In genomic region chr15:30785706-30786320, GRCm38 (mm10) we compare ENCODE assay signal across 23 mouse cellular contexts.
DNase-seq lines count a peak whose midpoint lies in the region; ATAC-seq and TF ChIP-seq lines count a peak whose summit lies in the region.
"Had no signal": no experiment of that assay in that cellular context is flagged by ENCODE, and none has a peak within 500 bp of the region (broad histone marks: within the 10 kb centered on the region; RNA-seq: fewer than 3 reads in every experiment).

No protein-coding gene starts in this region.

- DNase-seq in embryonic facial prominence, embryonic 14.5 days (ENCODE audit: low spot score) = peak; percentile 26
- no peak for DNase-seq in embryonic facial prominence, embryonic 10.5 days (ENCODE audit: low spot score)
- no peak for DNase-seq in forebrain, postnatal 0 days
- DNase-seq in forebrain, embryonic 14.5 days (ENCODE audit: low spot score) = no peak
- peak; percentile 62 for DNase-seq in Muller cell, postnatal 12 days (ENCODE audit: inconsistent ontology term)
- DNase-seq in left cerebral cortex, adult 9 months (ENCODE audit: low spot score in 2 of 2) = no peak
- DNase-seq: adrenal gland, adult 2 months; adrenal gland, postnatal 10 days; adrenal gland, postnatal 25 days; B cell, adult 2 months; cerebellum, adult 11 months; cerebellum, adult 18-20 months; cerebellum, adult 9-10 months; cerebellum, postnatal 10 days; cerebellum, postnatal 25 days had no signal

- H3K9me3 ChIP-seq in embryonic facial prominence, embryonic 14.5 days (ENCODE audit: control insufficient read depth, low read length) = no peaks in the 10 kb centered on the region
- no peaks in the 10 kb centered on the region for H3K9me3 ChIP-seq in embryonic facial prominence, embryonic 10.5 days
- H3K9me3 ChIP-seq in forebrain, postnatal 0 days (ENCODE audit: low read length) = no peaks in the 10 kb centered on the region
- no peaks in the 10 kb centered on the region for H3K9me3 ChIP-seq in forebrain, embryonic 14.5 days (replicated peaks; ENCODE audit: control insufficient read depth, low read length)
- H3K9me3 ChIP-seq in megakaryocyte, embryonic 14.5 days = peaks cover 8% of the 10 kb centered on the region; the same call in 1 of the 2 replicates
- H3K9me3 ChIP-seq: embryonic facial prominence, embryonic 13.5 days; forebrain, embryonic 12.5 days; forebrain, embryonic 15.5 days had no signal

- no peaks in the 10 kb centered on the region for H3K36me3 ChIP-seq in embryonic facial prominence, embryonic 14.5 days (ENCODE audit: control insufficient read depth, insufficient read depth, low read length)
- H3K36me3 ChIP-seq in embryonic facial prominence, embryonic 10.5 days (replicated peaks) = no peaks in the 10 kb centered on the region
- H3K36me3 ChIP-seq in forebrain, postnatal 0 days (ENCODE audit: insufficient read depth) = 0 out of 2 replicates have a peak, but pooled peaks cover 4% of the 10 kb centered on the region
- H3K36me3 ChIP-seq in forebrain, embryonic 14.5 days (ENCODE audit: control insufficient read depth, insufficient read depth, low read length) = no peaks in the 10 kb centered on the region
- H3K36me3 ChIP-seq in megakaryocyte, embryonic 14.5 days (replicated peaks; ENCODE audit: low read length) = no peaks in the 10 kb centered on the region
- H3K36me3 ChIP-seq: embryonic facial prominence, embryonic 13.5 days; forebrain, embryonic 12.5 days; forebrain, embryonic 15.5 days; G1E had no signal

- no peak for ATAC-seq in embryonic facial prominence, embryonic 14.5 days (ENCODE audit: low read depth)
- ATAC-seq in forebrain, postnatal 0 days = peak; percentile 38
- ATAC-seq in forebrain, embryonic 14.5 days = no peak
- no peak for ATAC-seq in megakaryocyte, adult 5-6 weeks (ENCODE audit: poor library complexity, severe bottlenecking)
- ATAC-seq: CD4-positive, CD25-positive, alpha-beta regulatory T cell, adult 4 months; forebrain, embryonic 15.5 days had no signal

- H3K4me2 ChIP-seq in embryonic facial prominence, embryonic 14.5 days (ENCODE audit: low read depth, low read length) = no peak overlapping the region
- no peak overlapping the region for H3K4me2 ChIP-seq in forebrain, postnatal 0 days (ENCODE audit: low read depth)
- H3K4me2 ChIP-seq in forebrain, embryonic 14.5 days (ENCODE audit: low read length) = no peak overlapping the region
- H3K4me2 ChIP-seq: embryonic facial prominence, embryonic 13.5 days; forebrain, embryonic 12.5 days; forebrain, embryonic 15.5 days had no signal

- TF ChIP-seq CTCF in forebrain, postnatal 0 days (IDR thresholded peaks at IDR 0.05; ENCODE audit: low read depth) = no peak

- no peaks in the 10 kb centered on the region for H3K4me1 ChIP-seq in embryonic facial prominence, embryonic 14.5 days (ENCODE audit: control insufficient read depth, insufficient read depth, low read length)
- H3K4me1 ChIP-seq in embryonic facial prominence, embryonic 10.5 days = no peaks in the 10 kb centered on the region
- 0 out of 2 replicates have a peak, but pooled peaks cover 2% of the 10 kb centered on the region for H3K4me1 ChIP-seq in forebrain, postnatal 0 days (ENCODE audit: insufficient read depth)
- H3K4me1 ChIP-seq in forebrain, embryonic 14.5 days (ENCODE audit: control insufficient read depth, insufficient read depth, low read length) = no peaks in the 10 kb centered on the region
- no peaks in the 10 kb centered on the region for H3K4me1 ChIP-seq in megakaryocyte, embryonic 14.5 days
- H3K4me1 ChIP-seq: embryonic facial prominence, embryonic 13.5 days; forebrain, embryonic 15.5 days had no signal

- H3K27me3 ChIP-seq in embryonic facial prominence, embryonic 14.5 days (replicated peaks; ENCODE audit: control insufficient read depth, insufficient read depth, low read length) = no peaks in the 10 kb centered on the region
- H3K27me3 ChIP-seq in embryonic facial prominence, embryonic 10.5 days (replicated peaks; ENCODE audit: low read depth, poor library complexity, severe bottlenecking) = no peaks in the 10 kb centered on the region
- H3K27me3 ChIP-seq in forebrain, postnatal 0 days (ENCODE audit: insufficient read depth, low read length) = no peaks in the 10 kb centered on the region
- no peaks in the 10 kb centered on the region for H3K27me3 ChIP-seq in forebrain, embryonic 14.5 days (replicated peaks; ENCODE audit: control insufficient read depth, insufficient read depth, low read length)
- no peaks in the 10 kb centered on the region for H3K27me3 ChIP-seq in megakaryocyte, embryonic 14.5 days (replicated peaks)
- H3K27me3 ChIP-seq: CH12.LX; embryonic facial prominence, embryonic 13.5 days; forebrain, embryonic 12.5 days; forebrain, embryonic 15.5 days had no signal

- no peak overlapping the region for H3K9ac ChIP-seq in embryonic facial prominence, embryonic 14.5 days (ENCODE audit: low read depth, low read length)
- H3K9ac ChIP-seq in forebrain, postnatal 0 days = no peak overlapping the region
- H3K9ac ChIP-seq in forebrain, embryonic 14.5 days (ENCODE audit: low read length) = no peak overlapping the region
- H3K9ac ChIP-seq: embryonic facial prominence, embryonic 13.5 days; forebrain, embryonic 12.5 days; forebrain, embryonic 15.5 days had no signal

- no peak overlapping the region for H3K27ac ChIP-seq in embryonic facial prominence, embryonic 14.5 days (replicated peaks; ENCODE audit: low read depth, low read length)
- no peak overlapping the region for H3K27ac ChIP-seq in embryonic facial prominence, embryonic 10.5 days (replicated peaks)
- no peak overlapping the region for H3K27ac ChIP-seq in forebrain, postnatal 0 days (ENCODE audit: low read depth, low read length)
- no peak overlapping the region for H3K27ac ChIP-seq in forebrain, embryonic 14.5 days (ENCODE audit: low read depth, low read length)
- H3K27ac ChIP-seq: embryonic facial prominence, embryonic 13.5 days; forebrain, embryonic 12.5 days; forebrain, embryonic 15.5 days had no signal

- WGBS in embryonic facial prominence, embryonic 14.5 days = 74% methylated on average over 5 of the region's 5 CpGs
- 90% methylated on average over 5 of the region's 5 CpGs for WGBS in embryonic facial prominence, embryonic 10.5 days
- WGBS in forebrain, postnatal 0 days = 88% methylated on average over 5 of the region's 5 CpGs
- WGBS in forebrain, embryonic 14.5 days = 92% methylated on average over 5 of the region's 5 CpGs

- H3K4me3 ChIP-seq in embryonic facial prominence, embryonic 14.5 days (ENCODE audit: low read depth, low read length) = no peak overlapping the region
- H3K4me3 ChIP-seq in embryonic facial prominence, embryonic 10.5 days = no peak overlapping the region
- no peak overlapping the region for H3K4me3 ChIP-seq in forebrain, postnatal 0 days (ENCODE audit: low read depth, low read length)
- H3K4me3 ChIP-seq in forebrain, embryonic 14.5 days (ENCODE audit: low read depth, low read length) = no peak overlapping the region
- peak overlapping the region; percentile 65 for H3K4me3 ChIP-seq in megakaryocyte, embryonic 14.5 days (replicated peaks)
- H3K4me3 ChIP-seq: embryonic facial prominence, embryonic 13.5 days; forebrain, embryonic 12.5 days; forebrain, embryonic 15.5 days had no signal

Comparison
In these comparisons a context has a peak if more than half of its experiments do, and no peak if none do; other contexts are left out.
1. DNase-seq: peak in embryonic facial prominence, embryonic 14.5 days (single experiment) and Muller cell, postnatal 12 days (single experiment); none in embryonic facial prominence, embryonic 10.5 days (single experiment), forebrain, postnatal 0 days (single experiment), forebrain, embryonic 14.5 days (single experiment) and left cerebral cortex, adult 9 months (0 of 2).